Mouse (Mus musculus): ENCODE data around the gene Nsf.
"Not testable (repeated sequence)": the region's sequence is repeated elsewhere in the genome, so short reads cannot be mapped to it uniquely, and the experiment has no call there.

Gene Nsf

DNA sequence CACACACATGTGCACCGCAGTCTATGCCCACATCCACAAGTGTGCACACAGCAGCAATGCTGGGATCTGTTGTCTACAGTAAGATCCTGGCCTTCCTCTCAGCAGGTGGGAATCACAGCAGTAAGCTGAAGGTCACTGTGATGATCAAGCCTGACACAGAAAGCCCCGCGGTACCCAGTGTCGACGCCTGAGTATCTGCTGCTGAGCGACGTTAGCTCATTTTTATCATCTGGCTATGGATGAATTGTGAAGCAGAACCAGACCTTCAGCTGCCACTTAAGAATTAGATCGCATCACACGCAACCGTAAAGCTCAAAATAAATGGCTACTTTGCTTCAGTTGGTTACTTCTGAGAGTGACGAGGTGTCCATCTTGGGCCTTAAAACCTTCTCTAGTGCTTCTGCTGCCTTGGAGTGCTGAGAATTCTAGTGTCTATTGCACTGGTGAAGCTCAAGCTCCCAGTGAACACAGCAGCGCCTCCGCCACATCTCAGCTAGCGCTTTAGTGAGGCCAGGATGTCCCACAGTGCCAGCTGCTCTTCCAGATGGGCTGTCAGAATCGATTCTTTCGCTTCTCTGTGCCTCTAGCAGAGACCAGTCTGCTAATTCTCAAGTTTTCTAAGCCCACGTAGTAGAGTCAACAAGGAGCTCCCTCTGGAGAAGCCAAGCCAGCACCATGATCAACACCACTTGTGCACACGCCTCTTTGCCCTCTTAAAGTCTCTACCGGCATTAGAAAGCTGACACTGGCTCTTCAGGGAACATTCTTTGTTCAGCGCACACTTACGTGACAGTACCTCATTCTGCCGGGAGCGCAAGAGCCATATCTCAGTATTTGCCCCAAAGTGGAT is 63.3 kb downstream of the Nsf start:
- no peak for DNase-seq

DNA sequence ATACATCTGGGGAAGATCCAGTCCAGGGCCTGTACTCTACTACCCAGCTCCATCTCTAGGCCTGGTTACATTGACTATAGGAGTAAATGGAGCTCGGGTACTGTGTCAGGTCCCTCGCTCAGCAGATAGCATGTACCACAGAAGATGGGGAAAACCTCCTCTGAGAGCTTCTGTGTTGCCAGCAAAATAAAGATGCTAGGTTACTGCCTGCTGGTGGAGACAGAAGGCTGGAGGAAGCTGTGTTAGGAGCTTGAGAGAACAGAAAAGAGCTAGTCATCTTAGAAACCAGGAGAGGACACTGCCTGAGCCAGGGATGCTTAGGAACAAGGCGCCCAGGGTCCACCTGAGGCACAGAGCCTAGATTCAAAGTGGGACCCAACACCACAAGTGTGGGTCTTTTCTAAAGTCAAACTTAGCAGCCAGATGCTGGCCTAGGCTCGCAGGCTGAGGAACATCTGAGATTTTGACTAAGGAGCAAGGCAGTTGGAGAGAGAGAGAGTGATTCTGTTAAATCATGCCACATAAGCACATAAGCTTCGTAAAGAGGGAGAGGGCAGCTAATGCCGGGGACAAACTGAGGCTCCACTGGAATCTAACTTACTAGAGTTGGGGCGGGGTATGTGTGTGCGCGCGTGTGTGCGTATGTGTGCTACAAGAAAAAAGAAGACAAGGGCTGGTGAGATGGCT is 66.0 kb downstream of the Nsf start:
- no peak for DNase-seq

DNA sequence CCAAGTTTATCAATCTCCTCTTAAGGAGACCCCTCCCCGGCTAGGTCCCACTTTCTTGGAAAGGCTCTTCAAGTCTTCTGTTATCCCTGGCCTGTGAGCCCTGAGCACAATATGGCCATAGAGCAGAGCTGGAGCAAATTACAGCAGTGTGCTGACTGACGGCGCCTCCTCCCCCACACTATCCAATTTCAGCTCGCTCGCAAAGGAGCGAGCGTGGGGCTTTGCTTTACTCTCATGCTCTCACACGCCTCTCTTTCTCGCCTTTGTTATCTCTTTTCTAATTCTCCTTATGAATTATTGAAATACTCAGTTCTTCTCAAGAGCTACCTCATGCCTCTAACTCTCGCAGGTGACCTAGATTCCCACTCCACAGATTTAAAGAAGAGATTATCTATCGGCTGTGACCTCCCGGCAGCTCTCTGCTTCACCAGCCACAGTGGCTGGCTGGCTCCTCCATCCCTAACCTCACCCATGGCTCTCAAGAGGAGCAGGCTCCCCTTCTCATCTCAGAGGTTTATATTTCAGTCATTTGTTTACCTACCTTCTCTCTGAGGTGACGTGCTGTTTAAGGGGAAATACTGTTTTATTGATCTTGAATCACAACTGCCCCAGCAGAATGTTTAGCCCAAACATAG is 69.0 kb downstream of the Nsf start:
- DNase-seq: no peak

DNA sequence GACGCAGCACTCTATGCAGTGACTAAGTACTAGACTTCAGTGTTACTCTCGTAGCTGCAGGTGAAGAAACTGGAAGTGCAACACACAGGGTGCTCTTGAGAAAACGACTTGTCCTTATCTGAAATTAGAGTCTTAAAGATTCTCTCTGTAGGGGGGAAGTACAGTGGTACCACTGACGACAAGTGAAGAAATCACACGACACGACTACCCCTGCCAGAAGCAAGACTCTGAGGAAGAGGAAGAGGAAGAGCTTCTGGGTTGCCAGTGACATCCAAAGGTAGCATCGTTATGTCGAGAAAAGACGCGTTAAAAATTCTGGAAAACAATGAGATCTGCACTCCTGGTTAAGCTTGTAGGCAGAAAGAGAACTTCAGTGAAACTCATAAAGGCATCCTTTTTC is 70.1 kb downstream of the Nsf start:
- DNase-seq: no peak

DNA sequence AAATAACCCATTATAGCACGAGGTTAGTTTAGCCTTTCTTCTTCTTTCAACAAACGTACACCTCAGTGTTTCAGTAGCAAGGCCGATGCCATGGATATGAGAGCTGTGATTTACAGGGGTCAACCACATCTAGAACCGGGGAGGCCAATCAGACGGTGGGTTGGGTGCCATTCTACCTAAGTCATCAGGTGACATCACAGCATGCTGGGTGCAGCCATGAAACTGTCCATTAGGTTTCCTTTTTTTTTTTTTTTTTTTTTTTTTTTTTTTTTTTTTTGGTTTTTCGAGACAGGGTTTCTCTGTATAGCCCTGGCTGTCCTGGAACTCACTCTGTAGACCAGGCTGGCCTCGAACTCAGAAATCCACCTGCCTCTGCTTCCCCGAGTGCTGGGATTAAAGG is 74.4 kb downstream of the Nsf start:
- not testable (repeated sequence) for DNase-seq

DNA sequence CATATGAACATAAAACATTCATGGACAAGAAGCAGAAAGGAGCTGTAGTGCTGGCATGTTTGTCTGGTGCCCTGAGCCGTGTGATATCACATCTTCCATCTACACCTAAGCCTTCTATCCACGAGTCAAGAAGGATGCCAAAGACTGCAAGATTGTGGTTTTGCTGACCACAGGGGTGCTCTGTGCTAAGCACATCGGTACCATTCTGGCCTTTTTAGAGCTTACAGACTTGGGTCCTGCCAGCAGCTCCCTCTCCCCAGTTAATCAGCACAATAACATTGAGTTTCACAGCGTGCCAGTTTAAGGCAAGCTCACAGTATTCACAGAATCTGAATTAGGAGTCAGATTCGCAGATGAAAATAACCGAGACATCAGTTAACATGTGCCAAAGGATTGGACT is 75.4 kb downstream of the Nsf start:
- no peak for DNase-seq

DNA sequence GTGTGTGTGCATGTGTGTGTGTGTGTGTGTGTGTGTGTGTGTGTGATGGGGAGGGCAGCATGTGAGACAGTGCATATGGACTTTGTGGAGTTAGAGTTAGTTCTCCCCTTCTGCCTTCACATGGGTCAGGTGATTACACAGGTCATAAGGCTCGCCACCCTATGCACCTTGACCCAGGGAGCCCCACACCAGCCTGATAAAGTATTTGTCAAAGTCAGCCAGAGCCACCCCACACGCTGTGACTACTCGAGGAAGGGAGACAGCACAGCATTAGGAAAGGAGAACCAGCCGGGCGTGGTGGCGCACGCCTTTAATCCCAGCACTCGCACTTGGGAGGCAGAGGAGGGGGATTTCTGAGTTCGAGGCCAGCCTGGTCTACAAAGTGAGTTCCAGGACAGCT is 83.5 kb downstream of the Nsf start:
- no peak for DNase-seq

DNA sequence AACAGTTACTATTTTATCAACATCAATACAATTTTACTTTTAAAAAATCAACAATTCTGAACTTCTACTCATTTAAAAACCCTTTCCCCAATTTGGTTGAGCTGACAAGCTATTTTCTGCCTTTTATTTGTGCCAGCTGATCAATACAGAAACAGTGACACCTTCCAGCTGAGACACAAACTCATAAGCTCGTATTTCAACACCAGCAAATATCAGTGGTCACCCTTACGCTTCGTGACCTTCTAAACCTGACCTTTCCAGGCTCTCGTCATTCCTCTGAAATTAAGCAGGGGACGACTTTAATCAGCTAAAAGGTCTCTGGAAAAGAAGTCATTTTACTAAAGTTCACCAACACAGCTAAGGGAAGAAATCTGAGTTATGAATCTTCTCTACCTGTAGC is 86.2 kb downstream of the Nsf start:
- DNase-seq: no peak

DNA sequence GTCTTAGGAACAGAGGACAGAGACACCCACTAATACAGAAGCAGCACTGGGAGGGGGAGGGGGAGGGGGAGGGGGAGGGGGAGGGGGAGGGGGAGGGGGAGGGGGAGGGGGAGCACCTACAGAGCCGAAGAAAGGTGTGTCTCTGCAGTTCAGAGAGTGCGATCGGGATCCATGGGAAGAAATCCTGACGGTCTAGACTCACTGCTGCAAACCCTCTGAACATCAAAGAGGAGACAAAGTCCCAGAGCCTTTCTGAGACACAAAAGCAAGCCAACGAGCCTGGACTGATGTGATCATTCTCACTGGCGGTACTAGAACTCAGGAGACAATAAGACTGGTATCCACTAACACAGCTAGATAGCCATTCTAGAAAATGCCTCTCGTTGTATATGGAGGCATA is 88.5 kb downstream of the Nsf start:
- DNase-seq: no peak

DNA sequence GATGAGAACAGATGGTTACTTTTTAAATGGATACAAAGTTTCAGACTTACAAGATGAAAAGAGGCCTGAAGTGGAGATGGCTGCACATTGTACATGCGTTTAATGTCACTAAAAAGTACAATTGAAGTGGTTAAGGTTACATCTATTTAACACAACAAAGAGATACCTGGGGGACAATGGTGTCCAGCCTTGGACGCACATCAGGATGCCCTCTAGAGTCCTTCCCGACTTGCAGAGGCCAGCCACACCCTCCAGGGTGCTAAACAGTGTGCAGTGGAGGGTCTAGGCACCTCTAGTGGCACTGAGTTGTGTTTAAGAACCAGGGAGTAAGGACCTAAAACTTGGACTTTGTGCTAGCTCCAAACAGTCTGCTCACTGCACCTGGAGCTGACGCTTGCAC is 89.4 kb downstream of the Nsf start:
- DNase-seq: no peak

DNA sequence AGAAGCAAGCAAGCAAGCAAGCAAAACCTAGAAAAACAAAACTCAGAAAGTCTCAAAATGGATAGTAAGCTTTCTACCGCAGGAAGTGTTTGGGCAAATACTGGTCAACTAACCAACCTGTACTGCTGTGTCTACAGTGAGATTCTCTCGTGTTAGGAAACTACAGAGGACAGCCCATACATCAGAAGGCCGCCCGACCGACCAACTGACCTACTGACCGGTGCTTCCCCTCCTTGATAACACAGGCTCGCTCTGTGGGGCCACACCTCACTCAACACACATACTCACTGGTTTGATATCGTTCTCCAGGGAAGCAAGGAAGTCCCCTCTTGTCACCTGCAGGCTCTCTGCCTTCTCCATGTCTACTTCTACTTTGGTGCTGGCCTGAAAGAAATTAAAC is 90.9 kb downstream of the Nsf start:
- no peak for DNase-seq

DNA sequence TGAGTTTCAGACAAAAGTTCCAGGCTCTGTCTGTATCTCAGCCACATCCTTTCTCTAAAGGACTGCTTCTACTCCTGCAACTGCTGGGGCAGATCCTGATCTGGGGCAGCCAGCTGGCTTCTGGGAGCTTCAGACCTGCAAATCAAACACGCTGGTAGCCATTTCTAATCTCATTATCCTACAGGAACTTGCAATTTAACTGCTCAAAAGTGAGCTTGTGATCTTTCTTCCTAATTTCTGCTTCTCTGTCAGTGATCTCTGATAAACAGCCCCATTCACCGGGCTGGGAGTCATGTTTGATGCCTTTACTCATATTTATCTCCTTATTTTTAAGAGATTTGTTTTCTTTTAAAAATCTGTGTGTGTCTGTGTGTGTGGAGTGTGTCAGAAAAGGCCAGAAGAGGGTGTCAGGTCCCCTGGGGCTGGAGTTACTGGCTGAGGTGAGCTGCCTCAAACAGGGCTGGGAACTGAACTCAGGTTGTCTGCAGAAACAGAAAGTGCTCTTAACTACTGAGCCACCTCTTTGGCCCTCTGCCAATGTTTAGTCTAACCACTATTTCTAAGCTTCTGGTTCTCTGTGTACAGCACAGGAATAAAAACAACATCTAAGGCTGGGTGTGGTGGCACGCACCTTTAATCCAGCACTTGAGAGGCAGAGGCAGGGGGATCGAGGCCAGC is 93.8 kb downstream of the Nsf start:
- peak; percentile 18 for DNase-seq

DNA sequence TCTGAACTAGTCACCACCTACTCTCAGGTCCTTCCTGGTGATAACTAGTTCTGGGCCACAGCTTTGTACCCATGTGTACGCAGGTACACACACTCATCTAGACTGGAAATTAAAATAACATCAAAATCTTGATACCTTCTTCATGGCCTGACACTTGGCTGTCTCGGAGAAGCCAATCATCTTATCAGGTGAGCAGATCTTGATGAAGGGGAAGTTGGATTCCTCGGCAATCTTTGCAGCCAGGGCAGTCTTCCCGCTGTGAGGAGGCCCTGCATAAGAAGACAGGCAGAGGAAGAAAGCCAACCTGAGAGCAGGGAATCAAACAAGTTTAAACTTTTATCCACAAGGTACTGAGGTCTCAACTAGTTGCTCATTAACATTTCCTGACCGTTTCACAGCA is 95.1 kb downstream of the Nsf start:
- DNase-seq: no peak

DNA sequence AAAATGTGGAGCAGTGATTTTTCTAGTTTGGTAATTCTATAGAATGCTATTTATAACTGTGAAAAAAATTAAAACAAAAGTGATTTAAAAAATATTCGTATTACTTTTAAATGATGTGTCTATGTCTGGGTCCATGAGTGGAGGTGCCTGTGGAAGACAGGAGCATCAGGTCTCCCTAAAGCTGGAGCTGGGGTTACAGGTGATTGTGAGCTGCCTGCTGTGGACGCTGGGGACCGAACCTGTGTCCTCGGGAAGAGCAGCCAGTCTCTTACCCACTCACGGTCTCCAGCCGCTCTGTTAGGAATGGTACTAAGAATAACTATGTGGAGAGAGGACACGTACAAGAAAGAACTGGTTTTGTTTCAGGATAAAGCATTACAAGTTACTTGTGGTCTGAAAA is 97.2 kb downstream of the Nsf start:
- no peak for DNase-seq

DNA sequence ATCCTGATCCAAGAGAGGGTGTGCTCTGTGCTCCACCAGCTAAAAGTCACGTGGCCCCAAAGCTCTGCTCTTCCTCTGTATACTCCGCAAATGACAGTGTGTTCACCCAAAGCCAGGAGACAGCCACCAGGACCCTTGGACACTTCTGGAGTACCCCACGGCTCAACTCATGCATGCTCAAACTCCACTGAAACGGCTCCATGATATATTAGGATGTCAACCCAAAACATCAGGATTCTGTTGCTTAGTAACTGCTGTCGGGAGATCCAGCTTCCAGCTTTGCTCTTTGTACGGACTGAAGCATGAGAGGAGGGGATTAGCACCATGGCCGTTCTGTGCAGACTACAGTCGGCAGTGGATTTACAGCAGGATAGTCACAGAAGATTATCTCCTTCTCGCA is 99.6 kb downstream of the Nsf start:
- no peak for DNase-seq

DNA sequence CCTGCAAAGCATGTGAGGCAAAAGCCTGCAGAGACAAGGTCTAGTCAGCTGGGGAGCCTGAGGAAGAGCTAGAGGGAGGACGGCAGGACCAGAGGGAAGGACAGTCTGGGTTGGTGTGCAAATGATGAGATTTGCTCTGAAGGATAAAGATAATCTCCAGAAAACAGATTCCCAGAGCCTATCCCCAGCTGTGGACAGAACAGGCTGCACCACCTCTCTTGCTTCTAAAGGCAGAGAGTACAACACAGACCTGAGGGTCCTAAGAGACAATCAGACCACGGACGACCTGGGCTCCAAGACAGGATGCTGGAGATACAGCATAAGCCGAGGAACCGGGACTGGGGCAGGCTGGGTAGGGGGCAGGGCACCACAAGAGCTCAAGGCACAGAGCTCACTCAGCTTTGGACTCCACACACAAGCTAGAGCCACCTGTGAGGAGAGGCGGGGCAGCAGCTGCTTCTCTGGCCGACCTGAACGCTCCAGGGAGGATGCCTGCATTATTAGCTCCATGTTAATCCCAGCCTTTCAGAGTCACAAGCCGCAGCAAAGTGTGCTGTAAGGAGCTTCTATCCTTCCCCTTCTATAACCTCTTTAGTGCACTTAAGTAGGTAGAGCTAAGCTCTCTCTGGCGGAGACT is 100.5 kb downstream of the Nsf start:
- DNase-seq: no peak

DNA sequence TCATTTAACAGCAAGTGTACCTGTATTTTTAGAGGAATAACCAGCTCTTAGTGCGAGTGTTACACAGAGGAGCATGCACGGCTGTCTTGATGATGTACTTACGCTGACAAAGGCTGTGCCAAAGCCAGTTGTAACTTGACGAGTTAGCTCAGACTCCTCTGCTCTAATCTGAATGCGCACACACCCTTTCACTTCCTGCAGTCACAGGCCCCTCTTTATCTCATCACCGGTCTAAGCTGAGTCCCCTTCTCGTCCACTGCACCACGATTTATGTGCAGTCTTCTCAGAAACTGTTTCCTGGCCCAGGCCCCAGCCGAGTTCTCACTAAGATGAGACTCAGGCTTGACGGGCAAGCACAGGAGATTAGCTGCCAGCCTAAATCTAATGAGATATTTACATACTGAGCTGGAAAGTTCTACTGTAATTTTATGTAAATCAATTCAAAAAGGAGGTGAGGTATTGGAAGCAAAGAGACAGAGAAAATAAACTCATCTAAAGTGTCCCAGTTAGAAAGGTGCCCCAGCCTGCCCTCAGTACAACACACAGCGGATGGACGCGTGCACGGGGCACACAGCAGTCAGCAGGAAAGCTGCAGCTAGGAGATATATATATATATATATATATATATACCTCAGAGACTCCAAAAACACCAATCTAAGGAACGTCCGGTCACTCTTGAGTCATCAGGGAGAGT is 101.1 kb downstream of the Nsf start:
- no peak for DNase-seq

DNA sequence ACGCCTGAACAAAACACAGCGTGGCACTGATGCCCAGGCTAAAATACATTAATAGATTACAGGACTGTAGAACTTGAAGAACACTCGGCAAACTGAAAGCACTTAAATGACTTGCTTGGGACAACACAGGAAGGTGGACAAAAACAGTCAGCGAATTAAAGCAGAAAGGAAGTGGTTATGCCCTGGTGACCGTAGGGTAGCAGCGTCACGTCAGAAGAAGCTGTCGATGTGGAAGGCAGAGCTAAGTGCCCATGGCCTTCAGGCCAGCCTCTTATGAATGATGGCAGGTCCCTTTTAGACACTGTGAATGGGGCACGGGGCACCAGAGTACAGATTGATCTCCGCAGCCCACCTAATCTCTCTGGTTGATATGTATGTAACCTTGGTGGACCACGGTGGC is 105.6 kb downstream of the Nsf start:
- no peak for DNase-seq

DNA sequence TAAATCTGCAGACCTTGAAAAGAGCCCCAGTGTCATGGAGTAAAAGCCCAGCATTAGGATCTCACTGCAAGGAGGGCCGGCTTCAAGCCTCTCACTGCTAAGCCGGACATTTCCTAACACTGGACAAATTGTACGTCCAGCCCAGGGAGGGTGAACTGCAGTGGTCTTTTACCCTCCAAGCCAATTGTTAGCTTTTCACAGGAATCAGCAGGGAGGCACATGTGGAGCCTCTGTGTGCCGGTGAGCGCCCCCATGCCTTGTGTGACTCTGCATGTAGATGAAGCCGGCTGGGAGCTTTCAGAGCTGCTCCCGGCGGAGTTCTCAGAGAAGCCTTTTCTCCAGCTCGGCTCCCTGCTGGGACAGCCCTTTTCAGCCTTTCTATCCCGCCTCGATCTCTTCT is 113.0 kb downstream of the Nsf start:
- DNase-seq: no peak

DNA sequence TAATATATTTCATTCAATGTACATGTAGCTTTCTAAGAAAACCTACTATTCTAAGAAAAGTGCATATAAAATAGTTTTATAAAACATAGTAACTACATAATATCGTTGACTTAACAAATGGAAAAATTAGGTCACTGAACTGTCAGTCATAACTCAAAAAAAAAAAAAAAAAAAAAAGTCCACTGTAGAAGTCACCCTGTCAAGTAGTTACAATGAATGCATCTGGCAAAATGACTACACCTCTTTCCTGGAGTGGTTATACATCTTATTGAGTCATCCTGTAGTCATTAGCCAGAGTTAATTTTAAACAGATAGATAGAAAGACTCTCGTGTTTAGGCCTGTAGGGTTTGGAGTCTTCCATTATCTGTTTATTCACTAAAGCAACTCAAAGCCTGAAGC is 114.9 kb downstream of the Nsf start:
- DNase-seq: no peak

DNA sequence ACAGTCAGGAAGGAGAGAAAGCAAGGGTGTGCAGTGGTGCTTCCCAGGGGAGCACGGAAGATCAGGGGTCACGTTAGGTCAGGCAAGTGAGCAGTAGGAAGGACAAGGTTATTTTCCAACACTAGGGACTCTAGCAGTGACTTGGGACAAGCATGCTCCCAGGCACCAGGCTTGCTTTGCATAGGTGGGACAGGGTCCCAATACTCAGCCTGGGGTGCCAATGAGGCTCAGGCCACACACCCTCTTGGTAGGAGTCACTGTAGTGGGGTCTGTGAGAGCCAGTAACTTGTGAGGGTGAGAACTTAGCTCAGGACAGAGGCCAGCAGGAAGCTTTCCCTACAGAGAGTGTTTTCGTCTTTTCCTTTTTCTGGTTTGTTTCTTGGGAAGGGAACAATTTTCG is 121.5 kb downstream of the Nsf start:
- no peak for DNase-seq

DNA sequence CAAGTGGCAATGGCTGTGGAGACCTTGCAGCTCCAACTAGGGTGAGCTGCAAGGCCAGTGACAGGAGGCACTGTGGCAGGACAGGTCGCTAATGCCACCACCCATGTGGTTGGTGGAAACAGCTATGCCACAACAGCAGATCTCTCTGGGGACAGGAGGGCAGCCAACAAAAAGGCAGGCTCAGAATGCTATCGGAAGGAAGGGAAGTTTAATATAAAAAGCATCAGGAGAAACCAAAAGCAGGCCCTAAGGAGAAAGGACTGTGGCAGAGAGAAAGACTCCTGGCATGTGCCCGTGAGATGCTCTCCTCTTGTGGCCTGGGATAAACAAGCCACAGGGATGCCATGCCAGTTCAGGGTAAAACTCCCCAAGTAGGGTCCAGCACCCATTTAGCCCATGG is 122.1 kb downstream of the Nsf start:
- DNase-seq: no peak

DNA sequence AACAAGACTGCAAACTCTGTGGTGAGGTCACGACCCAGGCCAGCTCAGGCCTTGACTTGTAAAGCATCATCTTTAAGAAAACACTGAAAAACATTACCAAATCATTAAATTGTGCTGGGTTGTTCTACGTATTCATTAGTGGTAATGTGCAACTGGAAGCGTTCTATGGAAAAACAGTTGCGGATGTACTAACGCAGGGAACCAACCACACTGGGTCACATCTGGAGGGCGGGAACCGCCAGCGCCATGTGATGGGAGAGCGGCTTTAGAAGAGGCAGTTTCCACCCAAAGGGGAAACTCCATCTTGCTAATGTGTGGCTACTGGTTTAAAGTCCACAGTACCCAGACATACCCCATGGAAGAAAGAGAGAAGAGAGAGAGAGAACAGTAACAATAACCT is 123.4 kb downstream of the Nsf start:
- DNase-seq: no peak

Data from lung, postnatal 36 days (tissue).